ENCODE assay signal across 15 mouse cellular contexts in genomic region chr5:99526797-99527201, GRCm38 (mm10).
DNase-seq lines count a peak whose midpoint lies in the region.
"Had no signal": no experiment of that assay in that cellular context is flagged by ENCODE, and none has a peak within 500 bp of the region (broad histone marks: within the 10 kb centered on the region; RNA-seq: fewer than 3 reads in every experiment).

No protein-coding gene starts in this region.

- peak overlapping the region; percentile 9; the same call in 1 of the 2 replicates for H3K27ac ChIP-seq in heart, embryonic 10.5 days
- H3K27ac ChIP-seq: embryonic facial prominence, embryonic 13.5 days; hindbrain, embryonic 12.5 days; limb, embryonic 13.5 days; midbrain, embryonic 10.5 days had no signal

- WGBS in heart, embryonic 10.5 days, result 57% methylated on average over 7 of the region's 7 CpGs

- no peak for DNase-seq in heart, embryonic 10.5 days (ENCODE audit: low spot score)
- DNase-seq in heart, postnatal 25 days (ENCODE audit: low spot score), result no peak
- peak; percentile 18 for DNase-seq in lung, postnatal 25 days (ENCODE audit: low spot score)
- no peak for DNase-seq in lung, postnatal 14 days
- DNase-seq in kidney, postnatal 36 days, result peak; percentile 29 to 38
- no peak for DNase-seq in frontal cortex, postnatal 14 days (ENCODE audit: low spot score in 2 of 2)
- no peak for DNase-seq in adrenal gland, adult 8-10 months
- no peak for DNase-seq in gastrocnemius, postnatal 14 days
- DNase-seq: cerebellum, adult 9-10 months; layer of hippocampus, adult 9-11 months had no signal

- no peaks in the 10 kb centered on the region for H3K27me3 ChIP-seq in heart, embryonic 10.5 days (ENCODE audit: insufficient read depth, poor library complexity, severe bottlenecking)
- H3K27me3 ChIP-seq: embryonic facial prominence, embryonic 13.5 days; hindbrain, embryonic 12.5 days; limb, embryonic 13.5 days had no signal

- no peaks in the 10 kb centered on the region for H3K36me3 ChIP-seq in heart, embryonic 10.5 days
- H3K36me3 ChIP-seq: embryonic facial prominence, embryonic 13.5 days; G1E; hindbrain, embryonic 12.5 days; limb, embryonic 13.5 days; midbrain, embryonic 10.5 days had no signal

- H3K4me3 ChIP-seq in heart, embryonic 10.5 days, result no peak overlapping the region
- H3K4me3 ChIP-seq: embryonic facial prominence, embryonic 13.5 days; hindbrain, embryonic 12.5 days; limb, embryonic 13.5 days; midbrain, embryonic 10.5 days had no signal

- H3K9me3 ChIP-seq in heart, embryonic 10.5 days, result no peaks in the 10 kb centered on the region
- H3K9me3 ChIP-seq: embryonic facial prominence, embryonic 13.5 days; hindbrain, embryonic 12.5 days; limb, embryonic 13.5 days; midbrain, embryonic 10.5 days had no signal

- peaks cover 22% of the 10 kb centered on the region for H3K4me1 ChIP-seq in heart, embryonic 10.5 days

- intact Hi-C loops in heart, postnatal 25 days (cut with DNase I), result no loop called here
- intact Hi-C loops in gastrocnemius, postnatal 14 days (cut with DNase I; ENCODE audit: low total_unique reads), result no loop called here

Comparison
In these comparisons a context has a peak if more than half of its experiments do, and no peak if none do; other contexts are left out.
1. DNase-seq: peak in lung, postnatal 25 days (single experiment) and kidney, postnatal 36 days (2 of 2); none in heart, embryonic 10.5 days (single experiment), heart, postnatal 25 days (single experiment), lung, postnatal 14 days (single experiment), frontal cortex, postnatal 14 days (0 of 2), adrenal gland, adult 8-10 months (single experiment) and gastrocnemius, postnatal 14 days (single experiment).